Mouse (Mus musculus) adipocyte (in vitro differentiated cells): Measurements from ENCODE around the gene Nr4a2.

Source experiments
- DNase-seq: peaks from one replicate; pipeline ENCODE4 v3.0.0-alpha.2; 2016; ENCODE audit warnings: low spot score

Gene Nr4a2

DNA sequence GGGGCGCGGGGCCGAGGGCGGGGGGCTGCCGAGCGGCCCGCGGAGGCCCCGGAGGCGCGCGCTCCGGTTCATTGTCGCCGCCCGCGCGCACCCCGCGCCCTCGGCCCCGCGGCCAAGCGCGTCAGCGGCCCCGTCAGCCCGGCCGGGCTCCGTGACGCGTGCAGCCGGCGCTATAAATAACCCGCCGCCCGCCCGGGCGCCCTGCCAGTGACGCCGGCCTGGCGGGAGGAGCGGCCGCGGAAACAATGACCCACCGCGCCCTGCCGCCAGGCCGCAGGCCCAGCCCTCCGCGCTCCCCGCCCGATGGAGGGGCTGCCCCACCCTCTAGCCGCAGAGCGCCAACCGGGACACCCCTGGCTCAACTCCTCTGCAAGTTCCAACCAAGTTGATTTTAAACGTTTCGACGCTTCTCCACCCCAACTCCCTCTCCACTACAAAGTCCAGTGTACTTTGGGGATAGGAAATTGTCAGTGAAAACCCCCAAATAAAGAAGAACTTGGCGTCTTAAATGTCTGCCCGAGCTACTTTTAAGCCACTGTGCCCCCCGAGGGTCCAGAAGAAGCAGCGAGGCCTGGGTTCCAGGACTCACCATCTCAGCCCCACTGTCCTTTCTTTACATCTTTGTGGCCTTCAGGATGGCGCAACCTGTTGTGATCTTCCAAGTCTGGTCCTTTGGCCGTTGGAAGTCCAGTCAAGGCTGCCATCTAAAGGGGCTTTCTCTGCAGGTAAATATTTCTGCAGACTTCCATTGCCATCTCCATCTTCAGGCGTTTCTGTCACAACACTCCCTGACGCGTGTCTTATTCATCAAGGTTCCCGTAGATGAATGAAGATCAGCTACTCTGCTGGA is at the start of gene Nr4a2:
Gene Nr4a2, minus strand, starts transcription at position 13 of the 850 bp plus-strand sequence.
- DNase-seq: peak; percentile 76

DNA sequence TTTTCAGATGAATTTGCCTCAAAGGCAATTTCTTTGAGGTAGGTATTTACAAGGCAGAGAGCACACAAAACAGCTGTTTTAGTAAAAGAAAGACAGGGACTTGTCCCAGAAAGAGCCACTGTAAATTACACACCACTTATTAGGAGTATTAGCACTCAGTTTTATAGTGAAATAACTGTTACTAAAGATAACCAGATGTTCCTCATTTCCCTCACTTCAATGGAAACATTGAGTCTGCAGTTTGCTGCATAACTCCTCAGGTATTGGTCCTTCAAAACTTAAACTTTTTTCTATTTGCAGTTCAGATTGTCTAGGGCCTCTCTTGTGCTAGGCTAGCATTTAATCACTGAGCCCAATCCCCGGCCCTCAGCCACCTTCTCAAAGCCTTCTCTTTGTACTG is 41.6 kb upstream of the Nr4a2 start:
- DNase-seq: no peak

DNA sequence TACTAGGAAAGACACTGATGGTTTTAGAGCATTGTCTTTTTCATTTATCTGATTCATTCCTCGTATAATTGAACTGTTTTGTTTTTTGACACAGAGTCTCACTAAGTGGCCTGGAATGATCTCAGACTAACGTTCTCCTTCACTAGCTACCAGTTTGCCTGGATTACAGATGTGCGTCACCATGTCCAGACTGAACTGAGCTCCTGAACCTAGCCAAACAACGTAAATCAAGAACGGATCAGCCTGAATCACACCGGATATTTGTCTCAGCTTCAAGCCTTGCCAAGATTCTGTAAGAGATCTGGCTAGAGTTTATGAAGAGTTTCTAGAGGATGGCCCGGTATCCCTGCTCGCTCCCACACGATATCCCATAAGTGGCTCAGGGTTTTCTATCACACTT is 33.0 kb upstream of the Nr4a2 start:
- no peak for DNase-seq

DNA sequence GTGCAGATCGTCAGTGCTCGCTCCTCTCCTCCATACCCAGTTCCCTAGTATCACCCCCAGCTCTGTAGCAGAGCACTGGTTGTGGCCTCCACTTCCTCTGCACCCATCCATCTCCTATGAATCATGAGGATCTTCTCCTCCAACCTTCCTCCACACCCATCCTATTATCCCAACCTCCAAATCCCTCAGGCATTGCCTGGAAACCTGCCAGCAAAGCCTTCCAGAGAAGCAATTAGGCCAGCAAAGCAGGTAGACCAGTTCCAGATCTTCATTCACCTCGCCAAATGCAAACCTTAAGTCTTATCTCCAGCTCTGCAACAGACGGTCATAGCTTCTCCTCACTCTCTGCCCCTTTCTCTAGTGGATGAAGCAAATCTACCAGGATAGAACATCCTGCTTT is 26.0 kb upstream of the Nr4a2 start:
- no peak for DNase-seq

DNA sequence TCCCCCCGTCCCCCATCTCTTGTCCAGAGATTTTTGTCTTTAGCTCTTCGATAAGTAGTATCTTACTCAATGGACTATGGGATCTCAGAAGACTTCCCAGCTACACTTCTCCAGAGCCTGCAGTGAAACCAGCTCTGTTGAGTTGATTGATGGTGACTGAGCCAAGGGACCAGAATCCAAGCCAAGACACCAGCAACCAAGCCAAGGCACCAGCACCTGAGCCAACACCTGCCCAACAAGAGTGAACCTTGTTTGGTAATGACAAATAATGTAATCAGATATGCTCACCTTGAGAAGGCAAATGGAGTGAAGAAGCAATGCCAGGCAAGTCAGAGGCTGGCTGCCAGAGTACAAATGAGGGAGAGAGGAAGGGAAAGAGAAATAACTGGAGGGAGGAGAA is 24.4 kb upstream of the Nr4a2 start:
- no peak for DNase-seq

DNA sequence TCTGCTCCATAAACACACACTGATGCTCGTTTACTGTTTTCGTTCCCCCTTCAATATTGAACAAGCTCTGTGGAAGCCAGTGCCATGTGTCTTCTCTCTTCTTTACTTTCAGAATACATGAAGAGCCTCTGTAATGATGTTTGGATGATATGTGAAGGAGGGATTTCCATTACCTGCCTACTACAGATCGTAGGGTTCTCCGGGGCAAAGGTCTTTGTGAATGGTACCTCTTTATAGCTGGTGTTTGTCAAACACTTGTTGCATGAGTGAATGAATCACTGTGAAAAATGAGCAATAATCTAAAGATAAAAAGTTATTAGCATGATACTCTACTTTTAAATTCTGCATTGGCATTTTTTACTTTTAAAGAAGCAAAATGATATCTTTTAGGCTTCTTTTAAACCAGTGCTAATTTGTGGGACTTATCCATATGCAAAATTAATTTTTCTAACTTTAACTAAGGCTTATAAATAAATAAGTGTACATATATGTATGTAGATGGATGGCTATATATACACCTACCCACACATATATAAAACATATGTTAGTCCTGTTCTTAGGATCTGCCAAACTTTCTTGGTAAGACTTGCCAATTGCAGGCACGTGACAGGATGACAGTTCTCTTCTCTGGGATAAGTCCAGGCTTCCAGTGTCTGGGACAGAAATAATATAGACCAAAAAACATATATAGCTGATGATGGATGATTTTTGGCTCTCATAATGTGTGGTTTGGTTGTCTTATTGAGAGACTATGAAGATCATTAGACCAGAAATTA is 22.0 kb upstream of the Nr4a2 start:
- DNase-seq: no peak

DNA sequence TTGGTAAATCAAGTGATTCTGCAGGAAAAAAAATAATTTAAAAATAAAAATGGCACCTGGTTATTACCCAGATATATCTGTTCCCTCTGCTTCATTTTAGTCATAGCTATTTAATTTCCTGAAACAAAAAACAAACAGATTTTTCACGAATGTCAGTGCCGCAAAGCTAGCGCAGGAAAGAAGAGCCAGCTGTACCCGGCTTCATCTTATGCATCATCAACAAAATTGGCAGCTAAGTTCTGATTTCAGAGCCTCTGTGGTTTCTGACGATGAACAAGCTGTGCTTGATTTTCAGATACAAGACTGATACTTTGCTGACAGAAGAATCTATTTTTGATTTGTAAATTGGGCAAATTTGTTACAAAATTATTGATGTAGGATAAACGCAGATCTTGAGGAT is 14.8 kb upstream of the Nr4a2 start:
- DNase-seq: no peak

DNA sequence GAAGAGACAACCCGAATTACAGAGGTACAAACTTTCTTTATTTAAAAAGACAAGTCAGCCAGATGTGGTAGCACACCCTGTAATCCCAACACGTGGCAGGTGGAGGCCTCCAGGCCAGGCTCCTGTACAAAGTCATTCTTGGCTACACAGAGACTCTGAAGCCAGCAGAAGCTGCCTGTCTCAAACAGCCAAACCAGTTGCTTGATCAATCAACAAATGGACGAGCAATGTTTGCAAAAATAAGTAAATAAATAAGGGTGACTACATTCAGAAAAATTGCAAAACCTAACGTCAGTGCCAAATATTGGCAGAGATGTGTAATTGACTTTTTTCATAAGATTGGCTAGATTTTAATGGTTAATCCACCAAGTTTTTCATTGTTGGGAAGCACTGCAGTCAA is 3.7 kb upstream of the Nr4a2 start:
- DNase-seq: no peak

DNA sequence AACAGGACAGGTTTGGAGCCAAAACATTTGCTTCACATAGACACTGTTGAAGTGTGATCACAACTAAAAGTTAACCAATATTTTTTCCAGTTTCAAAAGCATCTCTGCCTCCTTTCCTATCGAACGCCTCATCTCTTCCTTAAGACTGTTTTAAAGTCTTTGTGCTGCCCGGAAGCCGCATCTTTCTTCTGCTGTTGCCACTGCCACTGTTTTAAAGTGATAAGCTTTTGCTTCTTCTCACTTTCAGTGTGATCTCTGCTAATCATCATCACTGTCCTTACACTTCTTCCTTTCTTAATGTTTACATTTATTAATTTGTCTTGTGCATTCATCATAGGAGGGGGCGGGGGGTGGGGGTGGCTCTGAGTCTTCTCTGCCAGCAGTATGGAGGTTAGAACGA is 2.1 kb upstream of the Nr4a2 start:
- no peak for DNase-seq

DNA sequence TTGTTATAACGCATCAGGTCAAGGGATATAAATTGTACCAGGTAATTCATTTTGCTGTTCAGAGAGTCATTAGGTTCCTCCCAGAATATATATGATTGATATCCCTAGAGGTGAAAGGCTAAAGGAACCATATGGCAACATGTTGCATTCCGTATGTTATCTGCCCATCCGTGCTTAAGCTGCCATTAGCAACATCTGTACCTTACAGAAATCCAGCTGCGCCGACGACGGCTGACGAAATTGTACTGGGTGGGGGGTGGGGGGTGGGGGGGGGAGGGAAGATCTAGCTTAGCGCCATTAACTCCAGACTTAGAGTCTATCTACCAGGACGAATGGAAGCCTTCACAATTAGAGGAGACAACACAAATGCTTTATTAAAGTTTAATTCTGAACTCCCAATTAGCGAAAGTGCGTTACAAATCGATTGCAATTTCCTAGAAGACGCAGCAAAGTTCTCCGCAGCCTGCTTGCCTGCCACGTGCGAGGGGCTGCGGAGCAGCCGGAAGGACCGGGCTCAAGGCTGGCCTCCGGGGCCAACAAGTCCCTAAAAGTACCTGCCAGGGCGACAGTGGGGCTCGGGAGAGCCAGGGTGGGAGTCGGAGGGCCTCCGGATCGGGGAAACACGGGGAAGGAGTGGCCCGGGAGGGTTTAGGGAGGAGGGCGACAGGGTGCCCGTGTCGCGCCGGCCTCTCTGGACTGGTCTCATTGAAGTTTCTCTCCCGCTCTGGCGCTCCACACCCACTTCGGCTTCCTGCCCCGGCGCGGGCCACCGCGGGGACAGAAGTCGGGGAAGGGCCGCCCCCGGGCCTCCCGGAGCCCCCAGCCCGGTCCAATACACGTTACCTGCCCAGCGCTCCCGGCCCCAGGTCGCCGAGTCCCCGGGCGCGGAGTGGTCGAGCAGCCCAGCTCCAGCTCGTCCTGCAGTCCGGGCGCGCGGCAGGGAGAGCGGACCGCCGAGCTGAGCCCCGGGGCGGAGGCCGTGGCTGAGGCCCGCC is 520 bp downstream of the Nr4a2 start:
- peak; percentile 43 for DNase-seq

DNA sequence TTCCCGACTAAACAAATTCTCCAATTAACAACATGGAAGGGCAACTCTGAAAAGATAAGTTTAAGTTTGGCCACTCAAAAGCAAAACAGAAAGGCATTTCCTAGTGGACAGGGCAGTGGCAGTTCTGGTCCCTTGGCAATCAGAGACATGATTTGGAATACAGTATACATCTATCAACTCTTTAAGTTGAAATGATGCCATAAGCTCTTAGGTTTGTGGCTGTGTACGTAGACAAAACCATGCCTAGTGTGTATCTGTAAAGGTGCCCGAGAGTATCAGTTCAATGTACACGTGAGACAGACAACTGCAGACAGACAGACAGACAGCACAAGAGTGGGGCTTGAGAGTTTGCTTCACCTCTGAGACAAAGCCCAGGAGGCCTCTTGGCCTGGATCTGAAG is 2.7 kb downstream of the Nr4a2 start:
- DNase-seq: no peak

DNA sequence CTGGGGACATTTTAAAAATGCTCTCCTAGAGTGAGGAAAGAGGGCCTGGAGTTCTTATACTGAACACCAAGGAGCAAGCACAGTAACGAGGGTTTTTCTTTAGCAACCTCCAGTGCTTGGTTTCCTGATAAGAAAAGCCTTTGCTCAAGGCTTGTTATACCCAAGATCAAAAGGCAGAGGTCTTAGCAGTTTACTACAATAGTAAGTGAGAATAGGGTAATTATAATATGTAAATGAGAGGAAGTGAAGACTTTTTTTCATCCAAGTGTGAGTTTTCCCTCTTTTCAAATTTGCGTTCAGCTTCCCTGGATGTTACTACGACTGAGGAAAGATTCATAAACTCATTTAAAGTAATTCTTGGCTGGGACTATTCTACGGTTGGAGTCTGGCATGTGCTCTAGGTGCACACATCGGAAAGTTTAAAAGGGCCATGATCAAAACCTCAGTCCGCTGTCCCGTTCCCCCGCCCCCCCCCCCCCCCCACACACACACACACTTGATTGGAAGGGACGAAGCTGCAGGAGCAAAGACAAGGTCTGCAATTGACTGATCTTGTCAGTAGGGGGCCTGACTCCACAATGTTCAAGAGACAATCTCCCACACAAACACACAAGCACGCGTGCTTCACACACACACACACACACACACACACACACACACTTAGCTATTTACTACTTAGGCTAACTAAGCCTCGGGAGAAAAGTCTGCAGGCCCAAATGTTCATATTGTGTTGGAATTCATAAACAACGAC is 6.4 kb downstream of the Nr4a2 start:
- DNase-seq: peak; percentile 86

DNA sequence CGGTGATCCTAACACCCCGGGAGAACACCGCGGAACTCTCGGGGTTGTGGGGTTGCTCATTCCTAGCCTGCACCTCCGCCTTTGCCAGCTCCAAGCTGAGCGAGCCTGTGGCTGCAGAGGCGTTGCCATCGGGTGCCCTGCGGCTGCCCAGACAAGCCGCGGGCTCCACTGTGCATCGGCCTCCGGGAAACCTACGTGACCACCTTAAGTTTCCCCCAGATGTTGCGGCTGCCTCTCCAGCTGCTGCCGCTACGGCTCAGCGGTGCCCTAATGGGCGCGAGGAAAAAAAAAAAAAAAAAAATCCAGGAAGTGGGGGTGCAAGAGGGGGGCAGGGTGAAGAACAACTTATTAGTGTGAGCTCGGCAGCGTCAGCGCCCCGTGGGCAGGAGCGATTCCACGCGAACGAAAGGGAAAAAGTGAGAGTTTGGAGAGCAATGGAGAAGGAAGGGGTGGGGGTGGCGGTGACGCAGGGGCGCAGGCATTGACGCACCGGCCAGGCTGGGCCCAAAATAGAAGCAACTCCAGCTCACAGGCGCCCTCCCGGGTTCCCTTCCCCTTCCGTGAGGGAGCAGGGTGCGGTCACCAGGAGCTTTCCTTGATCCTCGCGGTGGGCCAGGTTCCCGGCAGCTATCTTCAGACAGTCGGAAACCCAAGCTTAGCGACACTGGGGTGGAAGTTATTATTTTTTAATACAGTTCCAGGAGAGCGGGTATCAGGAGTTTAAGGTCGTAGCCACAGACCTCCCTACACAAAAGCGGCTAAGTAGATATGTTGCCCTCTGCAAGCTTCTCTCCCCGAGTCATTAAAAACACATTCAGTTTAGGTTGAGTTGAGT is 7.2 kb downstream of the Nr4a2 start:
- DNase-seq: peak; percentile 72

DNA sequence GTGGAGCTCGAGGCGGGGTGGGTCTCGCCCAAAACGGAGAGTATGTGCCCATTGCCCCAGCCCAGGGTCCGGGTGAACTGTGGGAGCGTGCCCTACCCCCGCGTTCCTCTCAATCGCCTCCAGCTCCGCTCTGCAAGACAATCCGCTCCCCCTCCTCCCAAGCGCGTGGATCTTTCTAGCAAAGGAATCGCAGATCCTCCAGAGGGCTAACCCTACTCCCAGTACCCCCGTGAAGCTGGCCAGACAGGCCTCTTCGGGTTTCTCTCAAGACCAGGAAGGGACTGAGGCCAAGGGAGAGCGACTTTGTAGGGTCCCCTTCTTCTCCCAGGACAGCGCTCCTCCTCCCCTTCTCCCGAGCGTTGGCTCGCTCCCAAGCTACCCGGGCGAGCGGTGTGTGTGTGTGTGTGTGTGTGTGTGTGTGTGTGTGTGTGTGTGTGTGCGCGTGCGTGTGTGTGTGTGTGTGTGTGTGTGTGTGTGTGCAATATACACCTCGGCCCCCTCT is 7.9 kb downstream of the Nr4a2 start:
- DNase-seq: peak; percentile 61

DNA sequence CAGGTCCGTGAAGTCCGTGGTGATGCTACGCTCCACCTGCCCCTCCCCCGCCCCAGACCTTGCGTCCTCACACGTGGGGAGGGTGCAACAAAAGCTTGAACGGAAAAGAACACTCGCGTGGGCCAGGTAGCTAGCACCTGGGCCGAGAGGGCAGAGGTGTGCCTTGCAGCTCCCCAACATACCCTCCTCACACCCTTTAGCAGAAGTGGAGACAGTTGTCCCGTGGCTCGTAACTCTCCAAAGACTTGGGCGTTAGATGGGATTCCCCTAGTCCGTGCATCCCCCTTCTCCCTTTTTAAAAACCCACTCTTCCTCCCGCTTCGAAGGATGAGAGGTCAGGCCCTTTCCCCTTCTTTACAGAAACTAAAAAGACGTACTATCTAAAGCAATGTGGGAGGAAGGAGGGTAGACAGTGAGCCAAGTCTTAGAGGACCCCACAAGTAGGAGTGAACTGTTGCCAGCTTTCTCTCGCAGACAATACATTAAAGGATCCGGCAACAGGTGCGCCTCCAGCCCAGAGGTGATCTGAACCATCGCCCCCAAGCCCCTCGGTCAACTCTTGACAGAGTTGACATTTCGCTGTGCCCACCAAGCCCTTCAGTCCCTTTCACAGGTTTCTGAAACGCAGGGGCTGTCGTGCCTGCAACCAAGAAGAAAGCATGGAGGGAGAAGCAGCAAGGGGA is 8.5 kb downstream of the Nr4a2 start:
- DNase-seq: no peak

DNA sequence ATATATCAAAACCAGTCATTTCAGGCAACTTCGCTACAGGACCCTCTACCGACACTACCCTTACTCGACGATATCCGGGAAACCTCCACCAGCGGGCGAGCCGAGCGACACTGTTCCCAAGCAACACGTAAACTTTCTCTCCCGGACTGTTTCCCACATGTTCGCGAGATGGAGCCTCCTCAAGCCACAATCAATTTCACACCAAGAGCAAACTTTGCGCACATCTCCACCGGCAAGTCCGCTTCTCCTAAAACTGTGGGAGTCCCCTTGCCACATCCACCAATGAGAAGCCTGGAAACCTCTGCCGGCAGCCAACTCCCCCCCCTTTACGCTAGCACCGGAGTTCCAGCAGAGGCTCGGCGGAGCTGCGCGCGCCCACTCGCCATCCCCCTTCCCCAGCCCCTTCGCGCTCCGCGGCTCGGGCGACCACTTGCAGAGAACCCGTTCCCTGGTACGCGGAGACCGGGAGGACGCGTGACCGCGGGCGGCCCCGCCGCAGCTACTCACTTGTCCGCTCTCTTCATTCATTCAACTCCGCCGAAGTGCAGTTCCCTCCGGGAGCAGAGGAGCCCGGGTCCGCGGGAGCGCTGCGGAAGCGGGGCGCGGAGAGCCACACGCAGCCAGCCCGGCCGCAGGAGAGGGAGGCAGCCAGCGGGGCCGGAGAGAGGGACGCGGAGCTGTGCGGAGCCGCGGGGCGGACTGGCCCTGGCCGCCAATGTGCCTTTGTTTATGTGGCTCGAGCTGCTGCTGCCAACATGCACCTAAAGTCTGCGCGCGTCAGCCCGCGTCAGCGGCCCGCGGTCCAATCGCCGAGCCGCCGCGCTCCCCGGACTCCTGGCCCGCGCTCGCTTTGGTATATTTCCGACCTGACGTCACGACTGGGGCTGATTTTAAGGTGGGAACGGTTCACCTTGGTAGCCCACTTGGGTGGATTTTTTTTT is 9.3 kb downstream of the Nr4a2 start:
- DNase-seq: no peak

DNA sequence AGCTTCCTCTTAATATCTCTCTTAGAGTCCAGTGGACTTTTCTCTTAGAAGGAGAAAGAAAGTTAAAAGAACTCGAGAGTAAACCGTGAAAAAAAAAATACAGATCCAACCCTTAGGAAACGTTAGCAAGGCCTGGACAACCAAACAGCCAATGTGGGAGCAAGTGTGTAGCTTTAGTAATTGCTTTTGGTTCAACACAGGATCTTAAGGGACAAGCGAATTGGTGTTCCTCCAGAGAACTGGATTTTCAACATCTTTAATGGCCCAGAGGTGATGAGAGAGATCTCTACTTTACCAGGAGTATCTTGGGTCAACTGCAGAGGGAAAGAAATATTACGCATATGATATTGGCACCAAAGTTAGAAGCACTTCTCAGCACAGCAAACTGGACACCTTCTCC is 10.4 kb downstream of the Nr4a2 start:
- no peak for DNase-seq

DNA sequence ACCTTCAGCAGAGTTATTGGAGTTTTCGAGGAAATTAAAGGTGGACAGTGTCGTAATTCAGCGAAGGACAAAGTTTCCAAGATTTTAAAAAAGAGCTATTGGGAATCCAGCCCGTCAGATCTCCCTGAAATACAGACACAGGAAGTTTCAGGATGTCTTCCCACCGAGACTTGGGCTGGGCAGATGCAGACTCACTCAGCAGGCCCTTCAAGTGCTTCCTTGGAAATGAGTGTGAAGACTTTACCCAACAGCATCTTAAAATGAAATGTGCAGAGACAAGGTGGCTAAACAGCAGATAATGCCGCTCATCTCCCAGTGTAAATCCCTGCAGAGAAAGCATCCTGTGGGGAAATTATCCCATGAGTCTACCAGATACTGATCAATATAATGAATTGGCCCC is 10.9 kb downstream of the Nr4a2 start:
- DNase-seq: no peak
